Mouse (Mus musculus) midbrain, embryonic 11.5 days (tissue): ENCODE measurements around the gene Cxcr1. TPM values are rescaled to one million over a fixed set of nuclear protein-coding genes. Genes with fewer than 3 reads are reported as not detected.

Experiments
- ATAC-seq: fragments of 200-750 bp; cut with Nextera tagmentation; 2 replicates; pipeline ENCODE4 v1.8.0; 2017; ENCODE audit warnings: moderate TSS enrichment, moderate library complexity; ENCODE audit not compliant: low FRiP score
- DNase-seq: peaks from one replicate; pipeline ENCODE4 v3.0.0; 2015; ENCODE audit warnings: low spot score; ENCODE audit errors: missing footprints
- H3K27ac ChIP-seq: fragments of 300-500 bp; sonication (generic); 2 replicates; pipeline ENCODE4 v1.5.1; 2014; ENCODE audit warnings: low read depth, low read length
- H3K27me3 ChIP-seq: fragments of 300-500 bp; sonication (generic); 2 replicates; pipeline ENCODE4 v1.6.1; 2014; ENCODE audit warnings: mild to moderate bottlenecking, low read length, moderate library complexity, mixed read lengths; ENCODE audit not compliant: control insufficient read depth, insufficient read depth
- H3K36me3 ChIP-seq: fragments of 300-500 bp; sonication (generic); 2 replicates; pipeline ENCODE4 v1.6.1; 2014; ENCODE audit warnings: mild to moderate bottlenecking, low read length, moderate library complexity, mixed read lengths; ENCODE audit not compliant: control insufficient read depth, insufficient read depth
- H3K4me1 ChIP-seq: fragments of 300-500 bp; sonication (generic); 2 replicates; pipeline ENCODE4 v1.6.1; 2014; ENCODE audit warnings: low read length; ENCODE audit not compliant: control insufficient read depth, insufficient read depth
- H3K4me2 ChIP-seq: fragments of 300-500 bp; sonication (generic); 2 replicates; pipeline ENCODE4 v1.6.1; 2014; ENCODE audit warnings: mild to moderate bottlenecking, moderate library complexity
- H3K4me3 ChIP-seq: fragments of 300-500 bp; sonication (generic); 2 replicates; pipeline ENCODE4 v1.5.1; 2014; ENCODE audit warnings: low read depth, low read length
- H3K9ac ChIP-seq: fragments of 300-500 bp; sonication (generic); 2 replicates; pipeline ENCODE4 v1.6.1; 2014; ENCODE audit warnings: low read length
- H3K9me3 ChIP-seq: fragments of 300-500 bp; sonication (generic); 2 replicates; pipeline ENCODE4 v1.6.1; 2016; ENCODE audit warnings: low read length; ENCODE audit not compliant: control insufficient read depth
- WGBS: fragments of 180-500 bp; shearing (Covaris S2); extraction: QIAGEN DNeasy Blood & Tissue Kit; methylation state at CpG from one replicate; pipeline ENCODE4 v1.1.7; 2014; 5-methylcytosine and 5-hydroxymethylcytosine counted together
- polyA plus RNA-seq: library from polyadenylated mRNA; unstranded; fragments of >200 nt; fragmentation: Nextera tagmentation; extraction: Ambion mirVana; gene quantifications from 2 replicates; pipeline ENCODE4 v1.2.1, GENCODE M21; 2014

The Cxcr1 gene
- polyA plus RNA-seq, 1 experiment from 2014 or later, result not detected

GRCm38 (mm10) chr1:74201048-74201844 is 6.8 kb upstream of the Cxcr1 start:
- DNase-seq, result no peak
- Histone ChIP-seq H3K4me2 (no peak overlapping the region), H3K36me3 (no peaks in the 10 kb centered on the region), H3K27ac (no peak overlapping the region), H3K9me3 (no peaks in the 10 kb centered on the region), H3K4me1 (peaks cover 4% of the 10 kb centered on the region; the same call in 1 of the 2 replicates), H3K9ac (no peak overlapping the region), H3K27me3 (peaks cover 4% of the 10 kb centered on the region), H3K4me3 (no peak overlapping the region)
- 85% methylated on average over 7 of the region's 7 CpGs for WGBS
- ATAC-seq, result no peak

GRCm38 (mm10) chr1:74199046-74199445 is 4.6 kb upstream of the Cxcr1 start:
- DNase-seq, result peak; percentile 74
- Histone ChIP-seq H3K27me3 (peaks cover 4% of the 10 kb centered on the region), H3K27ac (no peak overlapping the region), H3K4me3 (no peak overlapping the region), H3K4me1 (no peaks in the 10 kb centered on the region), H3K9me3 (no peaks in the 10 kb centered on the region), H3K9ac (no peak overlapping the region), H3K36me3 (no peaks in the 10 kb centered on the region), H3K4me2 (no peak overlapping the region)
- WGBS, result 91% methylated on average over 8 of the region's 8 CpGs
- no peak for ATAC-seq

GRCm38 (mm10) chr1:74197726-74198470 is 3.5 kb upstream of the Cxcr1 start:
- no peak overlapping the region for H3K4me2 ChIP-seq
- no peaks in the 10 kb centered on the region for H3K36me3 ChIP-seq
- WGBS, result 82% methylated on average over 12 of the region's 12 CpGs
- H3K27me3 ChIP-seq, result peaks cover 4% of the 10 kb centered on the region
- no peak overlapping the region for H3K4me3 ChIP-seq
- no peaks in the 10 kb centered on the region for H3K4me1 ChIP-seq
- no peak overlapping the region for H3K27ac ChIP-seq
- no peak overlapping the region for H3K9ac ChIP-seq
- DNase-seq (peak; percentile 14), ATAC-seq (no peak)
- H3K9me3 ChIP-seq, result no peaks in the 10 kb centered on the region

GRCm38 (mm10) chr1:74196621-74197419 is 2.4 kb upstream of the Cxcr1 start:
- ATAC-seq (no peak), DNase-seq (peak; percentile 72)
- 81% methylated on average over 17 of the region's 17 CpGs for WGBS

GRCm38 (mm10) chr1:74195961-74196360 is 1.5 kb upstream of the Cxcr1 start:
- Histone ChIP-seq H3K9me3 (no peaks in the 10 kb centered on the region), H3K4me3 (no peak overlapping the region), H3K27me3 (no peaks in the 10 kb centered on the region), H3K36me3 (no peaks in the 10 kb centered on the region), H3K27ac (no peak overlapping the region), H3K4me1 (no peaks in the 10 kb centered on the region), H3K9ac (no peak overlapping the region), H3K4me2 (no peak overlapping the region)
- no peak for ATAC-seq
- DNase-seq, result peak; percentile 89
- 51% methylated on average over 7 of the region's 7 CpGs for WGBS

More at GRCm38 (mm10) chr1:74196621-74197419, 2.4 kb upstream of the Cxcr1 start:
- Histone ChIP-seq H3K27me3 (no peaks in the 10 kb centered on the region), H3K36me3 (no peaks in the 10 kb centered on the region), H3K4me2 (no peak overlapping the region), H3K9me3 (no peaks in the 10 kb centered on the region), H3K4me1 (no peaks in the 10 kb centered on the region), H3K4me3 (no peak overlapping the region), H3K27ac (no peak overlapping the region), H3K9ac (no peak overlapping the region)

GRCm38 (mm10) chr1:74192711-74193110 is 1.7 kb downstream of the Cxcr1 start:
- Histone ChIP-seq H3K9ac (no peak overlapping the region), H3K27ac (no peak overlapping the region), H3K4me1 (no peaks in the 10 kb centered on the region), H3K4me3 (no peak overlapping the region), H3K9me3 (no peaks in the 10 kb centered on the region), H3K27me3 (no peaks in the 10 kb centered on the region), H3K36me3 (no peaks in the 10 kb centered on the region), H3K4me2 (no peak overlapping the region)
- ATAC-seq (no peak), DNase-seq (no peak)
- 85% methylated on average over 2 of the region's 2 CpGs for WGBS

- Histone ChIP-seq H3K36me3 (no peaks in the 10 kb centered on the region), H3K4me1 (no peaks in the 10 kb centered on the region), H3K27me3 (no peaks in the 10 kb centered on the region), H3K27ac (no peak overlapping the region), H3K4me3 (no peak overlapping the region), H3K9me3 (no peaks in the 10 kb centered on the region), H3K4me2 (no peak overlapping the region), H3K9ac (no peak overlapping the region)
- DNase-seq (no peak), ATAC-seq (no peak)
- WGBS, result 90% methylated on average over 7 of the region's 7 CpGs
Observed at GRCm38 (mm10) chr1:74190471-74190870, 4.0 kb downstream of the Cxcr1 start.

- H3K4me3 ChIP-seq, result no peak overlapping the region
- H3K9ac ChIP-seq, result no peak overlapping the region
- ATAC-seq (no peak), DNase-seq (peak; percentile 56)
- H3K36me3 ChIP-seq, result no peaks in the 10 kb centered on the region
- H3K4me1 ChIP-seq, result no peaks in the 10 kb centered on the region
- WGBS, result 78% methylated on average over 2 of the region's 2 CpGs
- no peak overlapping the region for H3K4me2 ChIP-seq
- no peaks in the 10 kb centered on the region for H3K9me3 ChIP-seq
- no peak overlapping the region for H3K27ac ChIP-seq
- no peaks in the 10 kb centered on the region for H3K27me3 ChIP-seq
Observed at GRCm38 (mm10) chr1:74183006-74183405, 11.4 kb downstream of the Cxcr1 start.
